Mouse (Mus musculus) embryonic fibroblast, embryonic 13.5 days (primary cell): ENCODE measurements around the gene Kat8.

Experiments
- CTCF ChIP-seq: IDR thresholded peaks from 2 replicates; pipeline ENCODE4 v1.5.1; 2011; ENCODE audit warnings: mild to moderate bottlenecking, control low read depth, low read length, moderate library complexity, borderline replicate concordance; ENCODE audit not compliant: insufficient read depth
- POLR2A ChIP-seq: IDR thresholded peaks from 2 replicates; pipeline ENCODE4 v1.6.1; 2011; ENCODE audit warnings: low read depth, mild to moderate bottlenecking, control low read depth, low read length, moderate library complexity

- TF ChIP-seq CTCF (no peak), POLR2A (no peak)
Observed at GRCm38 (mm10) chr7:127974413-127974930, 62.2 kb downstream of the Kat8 start.
